Mouse (Mus musculus): ENCODE results near the gene Zfp781. TPM values are rescaled to one million over a fixed set of nuclear protein-coding genes. Genes with fewer than 3 reads are reported as not detected.
"Not testable (repeated sequence)": the region's sequence is repeated elsewhere in the genome, so short reads cannot be mapped to it uniquely, and the experiment has no call there.

Gene Zfp781
- total RNA-seq (2021): 1 to 10 TPM; 4.0 to 5.3 TPM
- long read RNA-seq, experiment 1: 0 reads
- long read RNA-seq, experiment 2, partial matches to known transcripts: 0 of 2 reads
- long read RNA-seq, experiment 2, other reads (novel, unspliced or antisense): 2 of 2 reads

DNA sequence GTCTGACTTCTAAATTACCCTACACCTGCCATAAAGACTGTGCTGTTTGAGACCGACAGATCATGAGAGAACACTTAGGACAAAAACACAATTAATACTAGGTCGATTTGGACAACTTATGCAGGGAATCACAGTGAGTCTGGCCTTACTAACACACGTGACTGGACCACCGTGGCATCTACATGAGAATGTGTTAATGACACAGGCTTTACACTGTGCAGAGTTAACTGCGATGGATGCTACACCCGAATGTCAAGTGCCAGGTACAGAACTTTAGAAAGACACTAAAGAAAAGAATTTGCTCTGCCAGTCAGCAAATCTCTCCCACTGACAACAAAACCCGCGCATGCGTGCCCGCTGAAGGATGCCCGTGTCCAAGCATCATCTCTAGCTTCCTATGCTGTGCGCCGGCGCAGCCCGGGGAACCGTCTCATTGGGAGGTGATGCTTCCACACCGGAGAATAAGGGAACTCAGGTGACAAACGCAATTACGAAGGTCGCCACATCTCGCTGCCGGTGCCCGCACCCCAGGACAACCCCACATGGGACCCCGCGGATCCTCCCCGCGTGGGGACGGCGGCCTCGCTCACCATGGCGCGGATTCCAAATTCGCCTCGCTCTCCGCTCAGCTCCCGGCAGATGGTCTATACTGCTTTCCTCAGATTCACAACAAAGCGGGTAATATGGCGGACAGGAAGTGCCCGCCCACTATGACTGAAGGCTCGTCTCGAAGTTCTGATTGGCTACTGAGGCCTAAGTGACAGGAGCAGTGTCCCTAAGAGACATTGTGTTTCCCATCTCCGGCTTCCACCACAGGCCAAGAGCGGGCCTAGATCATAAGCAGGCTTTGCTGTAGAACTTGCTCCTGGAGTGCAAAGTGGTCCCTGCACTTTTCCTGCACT, at the start of gene Zfp781:
Gene Zfp781 (minus strand): TSS at position 639 of the 902 bp plus-strand sequence.
- H3K4me3 ChIP-seq; DNase-seq (ENCODE audit: low spot score in 2 of 2); H3K27ac ChIP-seq: not testable (repeated sequence)

DNA sequence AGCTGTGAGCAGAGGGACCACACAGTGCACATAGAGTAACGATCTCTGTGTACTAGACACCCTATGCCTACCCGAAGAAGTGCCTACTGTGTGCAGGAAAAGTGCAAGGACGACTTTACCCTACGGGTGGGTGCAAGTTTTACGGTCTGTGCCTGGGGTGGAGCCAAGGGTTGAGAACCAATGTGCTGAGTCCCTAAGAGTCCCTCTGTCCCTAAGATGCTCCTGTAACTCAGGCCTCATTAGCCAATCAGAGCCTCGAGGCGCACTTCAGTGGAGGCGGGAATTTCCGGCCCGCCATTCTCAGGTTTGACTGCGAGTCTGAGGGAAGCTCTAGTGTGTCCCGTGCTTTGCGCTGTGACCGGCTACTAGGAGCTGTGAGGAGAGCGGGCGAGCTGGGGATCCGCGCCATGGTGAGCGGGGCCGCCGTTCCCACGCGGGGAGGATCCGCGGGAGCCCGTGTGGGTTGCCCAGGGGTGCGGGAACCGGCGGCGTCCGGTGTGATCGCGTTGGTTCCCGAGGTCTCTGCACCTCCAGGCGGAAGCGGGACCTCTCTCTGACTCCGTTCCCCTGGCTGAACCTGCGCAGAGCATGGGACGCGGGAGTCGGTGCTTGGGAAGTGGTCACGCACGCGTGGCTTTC, 48.2 kb upstream of the Zfp781 start:
- H3K27ac ChIP-seq; H3K4me3 ChIP-seq; DNase-seq (ENCODE audit: low spot score in 2 of 2): not testable (repeated sequence)

DNA sequence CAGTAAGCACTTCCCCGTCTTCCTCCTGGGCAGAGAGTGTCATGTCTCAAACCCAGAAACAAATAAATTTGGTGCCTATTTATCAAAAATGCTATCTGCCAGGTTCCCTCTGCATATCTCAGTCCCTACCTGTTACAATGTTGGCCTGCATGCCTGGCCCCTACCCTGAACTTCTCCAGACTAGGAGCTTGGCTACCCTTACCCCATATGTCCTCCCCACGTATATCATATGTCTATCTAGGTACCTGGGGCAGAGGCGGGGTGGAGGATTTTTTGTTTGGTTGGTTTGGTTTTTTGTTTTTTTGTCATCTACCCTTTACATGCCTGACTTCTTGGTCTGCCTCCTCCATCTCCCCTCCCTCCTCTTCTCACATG, 451 bp upstream of the Zfp781 start:
- H3K4me3 ChIP-seq; H3K27ac ChIP-seq; DNase-seq (ENCODE audit: low spot score in 2 of 2): not testable (repeated sequence)

DNA sequence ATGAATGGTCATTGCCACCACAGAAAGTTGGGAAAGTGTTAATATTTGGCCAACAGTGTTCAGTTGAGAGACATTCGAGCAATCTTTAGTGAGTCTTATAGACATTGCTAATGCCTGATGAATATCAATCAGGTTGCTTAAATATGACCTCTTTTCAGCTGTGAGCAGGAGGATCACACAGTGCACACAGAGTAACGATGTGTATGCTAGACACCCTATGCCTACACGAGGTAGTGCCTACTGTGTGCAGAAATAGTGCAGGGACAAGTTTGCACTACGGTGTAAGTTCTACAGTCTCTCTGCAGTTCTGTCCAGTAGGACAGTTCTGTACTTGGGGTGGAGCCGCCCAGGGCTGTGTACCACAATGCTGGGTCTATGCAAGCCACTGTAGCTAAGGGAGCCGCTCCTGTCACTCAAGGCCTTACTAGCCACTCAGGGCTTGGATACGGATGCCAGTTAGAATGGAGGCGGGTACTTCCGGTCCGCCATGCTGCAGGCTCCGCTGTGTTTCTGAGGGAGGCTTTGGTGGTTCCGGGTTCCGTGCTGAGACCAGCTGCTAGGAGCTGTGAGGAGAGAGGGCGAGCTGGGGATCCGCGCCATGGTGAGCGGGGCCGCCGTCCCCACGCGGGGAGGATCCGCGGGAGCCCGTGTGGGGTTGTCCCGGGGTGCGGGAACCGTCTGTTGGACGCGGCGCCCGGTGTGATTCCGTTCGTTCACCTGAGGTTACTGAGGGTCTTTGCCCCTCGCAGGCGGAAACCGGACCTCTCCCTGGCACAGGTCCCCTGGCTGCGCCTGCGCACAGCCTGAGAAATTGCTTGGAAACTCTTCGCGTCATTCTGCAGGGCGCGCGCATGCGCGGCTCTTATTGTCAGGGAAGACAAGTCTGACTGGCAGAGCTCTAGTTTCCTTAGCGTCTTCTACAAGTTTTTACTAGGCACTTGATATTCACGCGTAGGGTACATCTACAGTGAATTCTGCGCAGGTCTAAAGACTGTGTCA, 66.6 kb downstream of the Zfp781 start, which contains the start of gene Gm32687:
Gene Gm32687 (plus strand): TSS at position 526 of the 999 bp plus-strand sequence.
- DNase-seq (ENCODE audit: low spot score in 2 of 2); H3K27ac ChIP-seq; H3K4me3 ChIP-seq: not testable (repeated sequence)

Other genes with a start within 250 kb of the Zfp781 start
- gene Zfp433, start 225.7 kb downstream of the Zfp781 start, total RNA-seq (2021): 10 to 100 TPM in 1 of 2 experiments, 1 to 10 TPM in 1; 9.0 to 12.3 TPM
- gene Gm3055, start 159.3 kb downstream of the Zfp781 start, total RNA-seq (2021): 1 to 10 TPM; 8.2 to 8.4 TPM
- 1 to 10 TPM; 2.6 to 3.6 TPM for gene Gm4767, start 118.3 kb downstream of the Zfp781 start, total RNA-seq (2021)
- 1 to 10 TPM; 2.7 to 4.0 TPM for gene Gm32687, start 66.5 kb downstream of the Zfp781 start, total RNA-seq (2021)
- 10 to 100 TPM; 11.9 to 12.5 TPM for gene Zfp873, start 117.6 kb upstream of the Zfp781 start, total RNA-seq (2021)
- 1 to 10 TPM; 7.7 to 8.5 TPM for gene BC024063, start 152.9 kb upstream of the Zfp781 start, total RNA-seq (2021)
- 1 to 10 TPM; 8.8 to 9.7 TPM for gene AU041133, start 197.5 kb upstream of the Zfp781 start, total RNA-seq (2021)